Mouse (Mus musculus) sigmoid colon, adult 10 weeks (tissue): ENCODE results near the gene Tubgcp3. TPM values are rescaled to one million over a fixed set of nuclear protein-coding genes. Genes with fewer than 3 reads are reported as not detected.

Experiments
- polyA plus RNA-seq: library from polyadenylated mRNA; stranded (reverse); fragments of 350-450 nt; fragmentation: Illumina TruSeq; extraction: RNeasy Lipid Tissue Mini Kit (QIAGEN cat#74804); gene quantifications from one replicate; pipeline ENCODE4 v1.2.3, GENCODE M21; 2014; ENCODE audit warnings: low read depth, low replicate concordance

The Tubgcp3 gene
- polyA plus RNA-seq = 44.4 TPM

DNA sequence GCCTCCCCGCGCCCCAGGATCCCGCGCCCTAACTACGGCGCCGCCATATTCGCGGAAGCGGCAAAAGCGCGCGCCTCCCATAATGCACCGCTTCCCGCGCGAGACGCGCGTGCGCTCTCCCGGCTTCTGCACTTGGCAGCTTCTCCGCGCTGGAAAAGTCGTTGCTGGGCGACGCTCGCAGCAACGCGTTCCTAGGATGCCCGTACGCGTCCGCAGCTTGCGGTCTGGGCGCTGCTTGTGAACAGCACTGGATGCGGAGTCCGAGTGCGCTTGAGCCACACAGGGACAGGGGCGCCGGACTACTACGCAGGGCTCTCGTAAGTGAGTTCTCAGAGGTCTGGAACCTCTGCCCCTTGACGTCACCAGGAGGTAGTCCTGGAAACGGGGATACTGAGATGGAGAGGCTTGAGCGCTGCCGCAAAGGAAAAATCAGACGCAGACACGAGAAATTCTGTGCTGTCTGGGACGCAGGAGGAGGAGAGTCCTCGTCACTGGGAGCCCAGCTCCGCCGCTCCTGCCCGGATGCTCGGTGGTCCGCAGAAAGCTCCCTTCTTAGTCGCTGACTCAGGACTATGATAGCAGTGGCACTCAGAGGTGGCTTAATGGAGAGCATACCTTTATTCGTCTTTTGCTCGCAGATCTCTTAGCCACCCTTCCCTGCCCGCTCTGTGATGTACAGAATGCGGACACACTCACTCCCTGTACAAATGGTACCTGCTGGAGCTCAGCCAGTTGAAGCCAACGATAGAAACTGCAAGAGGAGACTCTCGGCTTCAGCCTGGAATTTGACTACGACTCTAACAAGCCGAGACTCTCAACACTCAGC lies at the start of gene Tubgcp3:
Tubgcp3 (minus strand) TSS at position 193 of the 826 bp plus-strand sequence.

DNA sequence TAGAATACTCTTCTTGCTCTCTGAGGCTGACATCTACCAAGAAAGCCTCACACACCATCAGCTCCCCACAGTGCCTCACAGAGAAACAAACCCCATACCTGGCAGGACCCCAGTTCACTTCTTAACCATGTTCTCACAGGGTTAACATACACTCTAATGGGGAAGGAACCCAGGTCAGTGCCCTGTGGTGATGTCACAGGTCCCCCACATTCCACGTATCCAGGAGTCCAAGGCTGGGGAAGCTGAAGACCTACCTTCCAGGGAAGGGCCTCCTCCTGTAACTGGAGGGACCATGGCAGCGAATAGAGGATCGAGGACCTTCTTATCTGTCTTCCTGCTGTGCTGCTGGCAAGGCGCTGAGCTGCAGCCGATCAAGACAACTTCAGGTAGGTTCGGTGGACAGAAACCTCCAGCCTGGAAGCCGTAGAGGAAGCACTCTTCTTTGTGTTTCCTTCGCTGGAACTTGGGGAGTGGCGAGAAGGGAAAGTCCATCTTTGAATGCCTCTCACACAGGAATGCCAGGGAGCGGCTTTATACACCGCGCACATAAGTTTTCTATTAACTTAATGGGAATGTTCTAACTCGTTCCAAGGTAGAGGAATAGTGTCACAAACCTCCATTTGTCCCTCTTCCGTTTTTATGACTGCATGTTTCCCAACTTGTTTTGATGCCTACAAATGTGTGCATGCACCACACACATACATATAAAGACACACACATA lies 99.1 kb downstream of the Tubgcp3 start, which contains the start of gene Spaca7:
Spaca7 (plus strand) TSS at position 216 of the 721 bp plus-strand sequence.

Other genes with a start within 250 kb of the Tubgcp3 start
- not detected for gene Spaca7, start 99.2 kb downstream of the Tubgcp3 start, polyA plus RNA-seq
- 21.9 TPM for gene Atp11a, start 84.8 kb upstream of the Tubgcp3 start, polyA plus RNA-seq
- gene Mcf2l, start 201.6 kb upstream of the Tubgcp3 start, polyA plus RNA-seq = 35.6 TPM